8 mouse cellular contexts compared by ENCODE assay signal in genomic region chr9:94537051-94537917, GRCm38 (mm10). TPM values are rescaled to one million over a fixed set of nuclear protein-coding genes. Genes with fewer than 3 reads are reported as not detected.
A peak's percentile ranks its signal among the peaks of the same experiment; 100 is the strongest.
DNase-seq lines count a peak whose midpoint lies in the region; ATAC-seq and TF ChIP-seq lines count a peak whose summit lies in the region.

No protein-coding gene starts in this region.

- under 1% methylated on average over 102 of the region's 103 CpGs for WGBS in heart, embryonic 14.5 days
- WGBS in liver, embryonic 15.5 days (ENCODE audit: insufficient replicate concordance) = under 1% methylated on average over 103 of the region's 103 CpGs
- under 1% methylated on average over 94 of the region's 103 CpGs for WGBS in neural tube, embryonic 11.5 days
- WGBS in stomach, embryonic 16.5 days = under 1% methylated on average over 103 of the region's 103 CpGs

- peaks cover 50% of the 10 kb centered on the region for H3K79me3 ChIP-seq in C2C12 (ENCODE audit: low read depth)

- H3K4me2 ChIP-seq in heart, embryonic 14.5 days (ENCODE audit: low read length) = peak overlapping the region; percentile 65
- H3K4me2 ChIP-seq in liver, embryonic 15.5 days = peak overlapping the region; percentile 97
- H3K4me2 ChIP-seq in neural tube, embryonic 11.5 days (ENCODE audit: low read depth) = peak overlapping the region; percentile 89
- H3K4me2 ChIP-seq in stomach, embryonic 16.5 days (ENCODE audit: low read depth, low read length) = peak overlapping the region; percentile 64

- H3K36me3 ChIP-seq in C2C12 (ENCODE audit: control insufficient read depth, insufficient read depth) = no peaks in the 10 kb centered on the region
- H3K36me3 ChIP-seq in heart, embryonic 14.5 days (ENCODE audit: control insufficient read depth, insufficient read depth, low read length) = no peaks in the 10 kb centered on the region
- no peaks in the 10 kb centered on the region for H3K36me3 ChIP-seq in liver, embryonic 15.5 days (replicated peaks)
- H3K36me3 ChIP-seq in neural tube, embryonic 11.5 days (ENCODE audit: control insufficient read depth, insufficient read depth, low read length) = no peaks in the 10 kb centered on the region
- no peaks in the 10 kb centered on the region for H3K36me3 ChIP-seq in stomach, embryonic 16.5 days (ENCODE audit: control insufficient read depth, insufficient read depth, low read length)

- peaks cover 2 to 16% of the 10 kb centered on the region in 2 experiments; a peak in 3 of 4 replicates for H3K4me1 ChIP-seq in heart, embryonic 14.5 days (ENCODE audit: control insufficient read depth in 2 of 2, insufficient read depth in 2 of 2, low read length in 2 of 2)
- peaks cover 54% of the 10 kb centered on the region for H3K4me1 ChIP-seq in liver, embryonic 15.5 days (replicated peaks)
- peaks cover 5% of the 10 kb centered on the region; the same call in 1 of the 2 replicates for H3K4me1 ChIP-seq in neural tube, embryonic 11.5 days (ENCODE audit: control insufficient read depth, insufficient read depth, low read length)
- H3K4me1 ChIP-seq in stomach, embryonic 16.5 days (ENCODE audit: control insufficient read depth, insufficient read depth, low read length) = peaks cover 14% of the 10 kb centered on the region

- peak overlapping the region; percentile 95 for H3K9ac ChIP-seq in heart, embryonic 14.5 days (ENCODE audit: low read length)
- peak overlapping the region; percentile 88 for H3K9ac ChIP-seq in liver, embryonic 15.5 days
- H3K9ac ChIP-seq in neural tube, embryonic 11.5 days (ENCODE audit: low read length) = peak overlapping the region; percentile 83
- H3K9ac ChIP-seq in stomach, embryonic 16.5 days (ENCODE audit: low read length) = peak overlapping the region; percentile 91

- peak overlapping the region; percentile 75 for H3K4me3 ChIP-seq in C2C12 (ENCODE audit: insufficient read depth, poor library complexity, severe bottlenecking)
- peak overlapping the region; percentile 66 to 79 for H3K4me3 ChIP-seq in heart, embryonic 14.5 days (ENCODE audit: control insufficient read depth in 1 of 2, insufficient read depth in 1 of 2, low read depth in 1 of 2, low read length in 2 of 2)
- H3K4me3 ChIP-seq in liver, embryonic 15.5 days (replicated peaks) = peak overlapping the region; percentile 86
- H3K4me3 ChIP-seq in neural tube, embryonic 11.5 days (ENCODE audit: low read depth, low read length) = peak overlapping the region; percentile 77
- peak overlapping the region; percentile 83 for H3K4me3 ChIP-seq in stomach, embryonic 16.5 days (replicated peaks; ENCODE audit: low read length)

- H3ac ChIP-seq in C2C12 (ENCODE audit: control insufficient read depth, insufficient read length, low read depth) = peak overlapping the region; percentile 80

- no peaks in the 10 kb centered on the region for H3K9me3 ChIP-seq in heart, embryonic 14.5 days (ENCODE audit: control insufficient read depth, low read length)
- H3K9me3 ChIP-seq in liver, embryonic 15.5 days (replicated peaks) = no peaks in the 10 kb centered on the region
- H3K9me3 ChIP-seq in neural tube, embryonic 11.5 days (ENCODE audit: control insufficient read depth, low read length) = no peaks in the 10 kb centered on the region
- no peaks in the 10 kb centered on the region for H3K9me3 ChIP-seq in stomach, embryonic 16.5 days (replicated peaks; ENCODE audit: control insufficient read depth, low read length)

- peak; percentile 37 for DNase-seq in brain, embryonic 18.5 days (ENCODE audit: low read depth, low spot score)
- peak; percentile 46 for DNase-seq in fibroblast of lung, adult 2 months (ENCODE audit: low read depth)
- DNase-seq in kidney, postnatal 14 days = peak; percentile 75
- peak; percentile 79 for DNase-seq in neural tube, embryonic 11.5 days (ENCODE audit: low spot score)

- H3K79me2 ChIP-seq in C2C12 (ENCODE audit: control insufficient read depth, insufficient read depth) = peaks cover 66% of the 10 kb centered on the region

- TF ChIP-seq CTCF in C2C12 (IDR thresholded peaks at IDR 0.05; ENCODE audit: control insufficient read depth, insufficient read depth, insufficient read length) = peak; percentile 45

- no peaks in the 10 kb centered on the region for H3K27me3 ChIP-seq in C2C12 (ENCODE audit: control insufficient read depth, insufficient read depth, insufficient read length)
- H3K27me3 ChIP-seq in heart, embryonic 14.5 days (ENCODE audit: control insufficient read depth, insufficient read depth, low read length) = no peaks in the 10 kb centered on the region
- no peaks in the 10 kb centered on the region for H3K27me3 ChIP-seq in liver, embryonic 15.5 days
- no peaks in the 10 kb centered on the region for H3K27me3 ChIP-seq in neural tube, embryonic 11.5 days (ENCODE audit: control insufficient read depth, insufficient read depth, low read length)
- no peaks in the 10 kb centered on the region for H3K27me3 ChIP-seq in stomach, embryonic 16.5 days (ENCODE audit: control insufficient read depth, insufficient read depth, low read length)

- peak overlapping the region; percentile 94 to 98 for H3K27ac ChIP-seq in heart, embryonic 14.5 days (replicated peaks in 1 of 2; ENCODE audit: control insufficient read depth in 1 of 2, insufficient read depth in 1 of 2, low read depth in 2 of 2, low read length in 2 of 2)
- peak overlapping the region; percentile 95 for H3K27ac ChIP-seq in liver, embryonic 15.5 days (replicated peaks)
- peak overlapping the region; percentile 95 for H3K27ac ChIP-seq in neural tube, embryonic 11.5 days (ENCODE audit: low read depth, low read length)
- H3K27ac ChIP-seq in stomach, embryonic 16.5 days (ENCODE audit: low read length) = peak overlapping the region; percentile 98

- ATAC-seq in heart, embryonic 14.5 days (ENCODE audit: insufficient number of reproducible peaks, insufficient read depth, low FRiP score, low read depth) = peak; percentile 36
- peak; percentile 35 for ATAC-seq in liver, embryonic 15.5 days (ENCODE audit: insufficient read depth)
- ATAC-seq in neural tube, embryonic 11.5 days (ENCODE audit: insufficient read depth, low FRiP score, low TSS enrichment) = peak; percentile 67
- ATAC-seq in stomach, embryonic 16.5 days (ENCODE audit: insufficient read depth, low FRiP score) = peak; percentile 37

TF ChIP-seq in C2C12, 6 proteins besides CTCF, POLR2A, EP300 and RAD21:
- peak; percentile 28 for TF ChIP-seq MAX (IDR thresholded peaks at IDR 0.05)
- no peak for TF ChIP-seq MYOG (IDR thresholded peaks at IDR 0.05; ENCODE audit: control insufficient read depth, extremely low read depth, insufficient read length)

RNA-seq across cellular contexts. Expression of gene 1190002N15Rik, which starts 0.6 kb away (rescaled TPM):
- polyA plus RNA-seq in C2C12 (2012; fragmentation: generic; extraction: Trizol) = 25.4 TPM
- 49.7 and 56.2 TPM in 2 replicates for polyA plus RNA-seq in heart, embryonic 14.5 days (2014; fragmentation: Nextera tagmentation; extraction: Ambion mirVana)
- polyA plus RNA-seq in liver, embryonic 15.5 days (2015; fragmentation: Nextera tagmentation; extraction: Ambion mirVana) = 8.5 and 10.1 TPM in 2 replicates
- 34.2 TPM in 2 replicates for polyA plus RNA-seq in neural tube, embryonic 11.5 days (2014; fragmentation: Nextera tagmentation; extraction: Ambion mirVana)
- 5.5 and 6.0 TPM in 2 replicates for polyA plus RNA-seq in stomach, embryonic 16.5 days (2015; fragmentation: Nextera tagmentation; extraction: Ambion mirVana)

Comparison
In these comparisons a context has a peak if more than half of its experiments do, and no peak if none do; other contexts are left out.
1. Peak in every context shown above with its lines: DNase-seq, ATAC-seq, H3K4me3 ChIP-seq and H3K27ac ChIP-seq.